Mouse (Mus musculus) adrenal gland, postnatal 14 days (tissue): ENCODE measurements around the gene Gcnt4. TPM values are rescaled to one million over a fixed set of nuclear protein-coding genes. Genes with fewer than 3 reads are reported as not detected.

Experiments used
- DNase-seq: peaks from one replicate; pipeline ENCODE4 v3.0.0; 2021; ENCODE audit warnings: mixed read lengths
- total RNA-seq: library from RNA; stranded (reverse); gene quantifications from 2 replicates; pipeline ENCODE4 v1.2.3, GENCODE M21; 2021

Gcnt4 gene
- total RNA-seq, 1 experiment from 2014 or later = 1.1 TPM

DNA sequence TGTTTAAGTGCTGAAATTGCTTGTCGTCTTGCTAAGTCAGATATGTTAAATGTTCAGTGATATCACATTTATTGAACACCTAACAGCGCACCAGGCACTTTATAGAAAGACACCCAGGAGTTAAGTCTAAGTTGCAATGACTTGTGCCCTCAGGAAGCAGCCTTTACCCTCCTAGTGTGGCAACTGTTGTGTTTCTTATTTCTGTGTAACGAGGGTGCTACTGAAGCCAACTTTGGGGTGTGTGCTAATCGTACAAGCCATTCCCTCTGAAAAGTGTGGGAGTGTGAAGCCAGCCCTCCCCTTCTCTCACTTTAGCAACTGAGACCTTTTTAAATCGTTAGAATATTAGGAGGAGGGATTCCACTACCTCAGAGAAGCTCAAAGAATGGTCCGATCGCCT, 23.2 kb downstream of the Gcnt4 start:
- no peak for DNase-seq

DNA sequence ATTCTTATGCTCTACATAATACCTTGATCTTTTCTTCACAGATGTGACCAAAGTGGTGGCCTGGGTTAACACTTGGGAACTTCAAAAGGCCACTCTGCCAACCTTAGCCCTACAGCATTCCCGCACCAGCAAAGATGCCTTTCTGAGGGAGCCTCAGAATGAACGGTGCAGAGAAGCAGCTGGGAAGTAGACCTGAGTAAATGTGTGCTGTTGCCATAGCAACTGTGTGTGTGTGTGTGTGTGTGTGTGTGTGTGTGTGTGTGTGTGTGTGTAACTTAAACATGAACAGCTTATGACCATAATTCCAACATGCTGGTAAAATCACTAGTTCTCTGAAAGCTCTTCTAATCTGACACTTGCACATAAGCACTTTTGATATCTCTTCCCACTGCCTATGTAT, 27.4 kb downstream of the Gcnt4 start:
- DNase-seq = no peak

DNA sequence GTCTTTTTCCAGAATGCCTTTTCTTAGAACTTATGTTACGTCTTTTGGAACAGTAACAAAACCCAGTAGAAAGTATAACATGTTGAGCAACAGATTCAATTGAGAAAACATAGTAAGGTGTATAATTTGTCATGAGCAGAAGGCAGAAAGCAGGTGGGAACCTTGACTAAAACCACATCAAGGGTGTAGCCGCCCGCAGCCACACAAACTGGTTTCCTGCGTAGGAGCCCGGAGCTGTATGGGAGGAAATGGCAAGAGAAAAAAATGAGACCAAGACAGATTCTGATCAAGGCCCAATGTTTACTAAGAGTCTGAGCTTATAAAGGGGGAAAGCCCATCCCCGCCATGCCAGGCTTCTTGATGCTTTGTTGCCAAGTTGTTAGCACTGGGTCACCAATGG, 32.0 kb downstream of the Gcnt4 start:
- DNase-seq = no peak

DNA sequence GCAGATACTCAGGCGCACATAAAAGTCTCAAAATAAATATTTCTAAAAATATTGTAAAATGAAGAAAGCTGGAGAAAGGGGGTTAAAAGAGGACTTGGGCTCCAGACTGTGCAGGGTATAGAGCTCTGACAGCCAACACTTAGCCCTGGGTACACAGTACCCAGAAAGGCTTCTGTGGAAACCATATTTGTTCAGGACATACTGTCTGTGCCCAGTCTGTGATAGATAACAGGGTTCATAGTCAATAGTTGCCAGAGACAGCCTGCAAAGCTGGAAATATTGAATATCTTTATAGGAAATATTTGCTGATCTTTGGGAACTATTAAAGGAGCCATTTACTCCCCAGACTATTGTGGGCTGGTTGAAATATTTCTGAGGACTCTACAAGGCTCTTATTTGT, 35.5 kb downstream of the Gcnt4 start:
- no peak for DNase-seq

- no peak for DNase-seq
These were observed 37.1 kb downstream of the Gcnt4 start for GRCm38 (mm10) chr13:96961366-96962157.

DNA sequence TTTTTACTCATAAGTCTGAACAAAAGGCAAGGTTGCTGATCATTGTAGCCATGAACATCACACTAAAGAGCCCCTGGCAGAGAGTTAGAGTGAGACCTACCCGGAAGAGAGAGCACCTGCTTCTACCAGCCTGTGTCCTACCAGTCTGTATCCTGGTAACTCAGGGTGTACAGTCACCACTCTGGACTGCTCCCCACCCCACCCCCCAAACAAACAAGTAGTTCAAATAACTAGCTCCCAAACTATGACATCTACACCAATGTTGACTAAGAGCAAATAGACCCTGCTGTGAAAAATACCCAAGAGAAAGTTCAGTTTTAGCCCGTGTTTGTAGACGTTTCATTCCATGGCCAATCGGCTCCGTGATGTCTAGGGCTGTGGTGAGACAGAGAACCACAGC, 38.3 kb downstream of the Gcnt4 start:
- DNase-seq = no peak

DNA sequence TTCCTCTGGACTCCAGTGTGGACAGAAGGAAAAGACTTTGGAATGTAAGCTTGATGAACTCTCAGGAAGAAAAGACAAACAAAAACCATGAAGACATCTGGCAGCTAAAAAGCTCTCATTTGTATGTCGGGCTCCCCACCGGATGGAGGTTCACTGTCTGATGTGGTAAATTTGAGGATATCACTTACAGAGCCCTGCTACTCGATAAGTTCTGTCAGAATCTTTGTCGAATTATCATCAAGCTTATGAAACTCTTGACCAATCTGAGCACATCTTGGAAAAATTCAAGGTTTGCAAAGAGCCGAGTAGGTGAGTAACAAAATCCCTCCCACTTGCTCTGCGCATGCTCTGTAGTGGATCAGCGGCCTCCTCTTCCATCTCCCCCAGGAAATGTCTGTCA, 40.5 kb downstream of the Gcnt4 start:
- no peak for DNase-seq

GRCm38 (mm10) chr13:96966210-96967089, 42.0 kb downstream of the Gcnt4 start:
- DNase-seq = no peak

- no peak for DNase-seq
These were observed 42.6 kb downstream of the Gcnt4 start for GRCm38 (mm10) chr13:96967091-96967490.

GRCm38 (mm10) chr13:96967822-96968221, 43.3 kb downstream of the Gcnt4 start:
- no peak for DNase-seq

- peak; percentile 18 for DNase-seq
These were observed 46.6 kb downstream of the Gcnt4 start for GRCm38 (mm10) chr13:96971076-96971475.

GRCm38 (mm10) chr13:96971861-96972282, 47.4 kb downstream of the Gcnt4 start:
- no peak for DNase-seq

GRCm38 (mm10) chr13:96973318-96973717, 48.8 kb downstream of the Gcnt4 start:
- no peak for DNase-seq

DNA sequence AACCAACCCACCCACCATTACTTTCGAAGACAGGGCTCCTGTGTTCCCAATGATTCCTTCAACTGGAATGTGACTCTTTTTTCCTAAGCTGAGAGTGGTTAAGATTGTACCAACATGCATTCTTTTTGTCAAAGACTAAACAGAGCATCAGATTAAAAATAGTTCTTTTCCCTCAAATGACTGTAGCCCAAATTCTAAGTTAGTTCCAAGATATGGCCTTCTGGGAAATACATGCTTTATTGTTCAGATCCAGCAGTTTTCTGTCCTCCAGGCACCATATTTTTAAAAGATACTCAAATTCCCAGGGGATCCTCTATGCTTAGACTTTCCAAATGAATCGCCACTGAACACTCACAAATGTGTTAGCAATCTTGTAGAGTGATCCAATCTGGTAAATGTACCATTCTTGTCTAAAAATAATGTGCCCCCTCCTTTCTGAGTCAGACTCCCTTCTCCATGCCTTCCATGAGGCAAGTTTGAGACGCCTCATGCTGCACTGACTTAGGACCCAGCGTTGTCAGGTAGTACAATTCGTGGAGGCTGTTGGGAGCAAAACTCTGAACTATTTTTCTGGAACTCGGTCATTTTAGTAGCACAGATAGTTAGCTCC, 52.6 kb downstream of the Gcnt4 start:
- no peak for DNase-seq

DNA sequence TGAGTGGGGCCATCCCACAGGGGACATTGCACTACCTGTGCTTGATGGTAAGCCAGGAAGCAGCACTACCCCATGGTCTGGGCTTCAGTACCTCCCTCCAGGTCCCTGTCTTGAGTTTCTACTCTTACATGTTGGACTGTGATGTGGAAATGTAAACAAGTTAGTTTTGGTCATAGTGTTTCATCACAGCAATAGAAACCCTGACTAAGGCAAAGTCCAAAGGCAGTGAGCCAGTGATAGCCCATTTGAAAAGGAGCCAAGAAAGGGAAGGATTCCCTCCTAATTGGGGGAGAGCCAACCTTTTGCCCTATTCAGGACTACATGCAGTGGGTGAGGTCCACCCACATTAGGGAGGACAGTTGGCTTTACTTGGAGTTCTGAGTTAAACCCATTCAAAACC, 56.1 kb downstream of the Gcnt4 start:
- no peak for DNase-seq

DNA sequence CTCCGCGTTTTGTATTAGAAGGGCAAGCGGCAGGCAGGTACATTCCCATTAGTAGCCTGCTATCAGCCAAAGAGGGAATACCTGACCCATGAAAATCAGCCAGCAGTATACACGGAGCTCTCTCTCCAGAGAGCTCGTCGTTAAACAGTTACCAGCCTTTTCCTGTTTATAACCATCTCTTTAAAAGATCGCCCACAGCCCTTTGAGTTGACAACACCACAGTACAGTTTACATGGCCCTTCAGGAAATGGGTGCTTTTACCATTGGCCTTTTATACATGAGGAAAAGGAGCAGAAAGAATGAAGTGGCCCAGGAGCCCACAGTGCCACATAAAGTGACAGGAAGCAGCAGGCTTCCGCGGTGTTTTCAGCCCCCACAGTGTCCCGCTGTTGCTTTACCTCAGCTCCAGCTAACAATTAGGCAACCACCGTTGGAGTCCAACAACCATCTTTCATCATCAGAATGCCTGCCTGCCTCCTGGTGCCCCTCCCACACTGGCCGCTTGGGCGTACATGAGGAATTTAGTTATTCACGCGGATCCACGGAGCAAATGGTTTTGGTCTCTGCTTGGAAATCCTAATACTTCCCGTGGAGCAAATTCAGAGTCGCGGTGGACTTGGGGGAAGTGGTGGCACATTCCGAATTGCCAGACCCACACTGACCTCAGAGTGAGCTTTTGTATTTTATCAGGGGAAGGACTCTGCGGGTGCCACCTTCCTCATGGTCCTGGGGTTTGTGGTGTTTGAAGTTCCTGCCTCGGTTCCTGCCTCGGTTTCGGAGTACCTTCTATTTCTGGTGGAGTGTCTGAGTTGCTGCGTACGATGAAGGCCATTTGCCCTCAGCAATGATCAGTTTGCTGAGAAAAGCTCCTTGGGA, 59.0 kb downstream of the Gcnt4 start:
- DNase-seq = peak; percentile 40

DNA sequence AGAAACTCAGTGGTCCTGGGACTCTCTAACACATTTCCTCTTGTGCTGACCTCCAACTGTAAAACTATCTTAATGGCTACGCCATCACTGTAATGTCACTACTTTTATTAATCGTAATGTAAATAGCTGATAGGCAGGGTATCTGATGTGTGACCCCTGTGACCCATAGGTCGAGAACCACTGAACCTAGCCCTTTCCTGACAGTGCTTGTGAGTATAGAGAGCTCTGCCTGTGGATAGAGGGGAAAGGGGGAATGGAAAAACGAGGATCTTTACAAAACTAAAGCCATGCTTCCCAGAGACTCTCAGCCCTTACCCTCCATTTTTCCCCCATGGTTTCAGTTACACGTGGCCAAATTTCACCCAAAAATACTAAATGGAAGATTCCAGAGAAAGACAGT, 60.2 kb downstream of the Gcnt4 start:
- DNase-seq = no peak

- no peak for DNase-seq
These were observed 61.2 kb downstream of the Gcnt4 start for GRCm38 (mm10) chr13:96985599-96986275.

DNA sequence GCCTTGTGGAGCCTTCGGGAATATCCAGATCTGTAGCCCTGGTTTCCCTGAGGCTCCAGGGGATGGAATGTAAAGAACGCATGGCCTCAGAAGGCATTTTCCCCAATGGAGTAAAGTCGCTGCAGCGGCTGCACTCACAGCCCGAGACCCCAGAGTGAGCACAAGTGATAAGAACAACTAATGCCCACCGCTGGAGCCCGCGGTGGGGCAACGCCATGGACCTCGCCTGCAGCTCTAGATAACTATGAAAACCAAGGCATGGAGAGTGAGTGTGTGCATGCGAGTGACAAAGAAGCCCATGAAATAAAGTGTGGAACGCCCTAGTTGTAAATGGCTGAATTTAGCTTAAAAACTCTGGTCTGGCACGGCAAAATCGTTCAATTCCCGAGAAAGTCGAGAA, 64.6 kb downstream of the Gcnt4 start:
- no peak for DNase-seq

GRCm38 (mm10) chr13:96990045-96990444, 65.6 kb downstream of the Gcnt4 start:
- DNase-seq = no peak

DNA sequence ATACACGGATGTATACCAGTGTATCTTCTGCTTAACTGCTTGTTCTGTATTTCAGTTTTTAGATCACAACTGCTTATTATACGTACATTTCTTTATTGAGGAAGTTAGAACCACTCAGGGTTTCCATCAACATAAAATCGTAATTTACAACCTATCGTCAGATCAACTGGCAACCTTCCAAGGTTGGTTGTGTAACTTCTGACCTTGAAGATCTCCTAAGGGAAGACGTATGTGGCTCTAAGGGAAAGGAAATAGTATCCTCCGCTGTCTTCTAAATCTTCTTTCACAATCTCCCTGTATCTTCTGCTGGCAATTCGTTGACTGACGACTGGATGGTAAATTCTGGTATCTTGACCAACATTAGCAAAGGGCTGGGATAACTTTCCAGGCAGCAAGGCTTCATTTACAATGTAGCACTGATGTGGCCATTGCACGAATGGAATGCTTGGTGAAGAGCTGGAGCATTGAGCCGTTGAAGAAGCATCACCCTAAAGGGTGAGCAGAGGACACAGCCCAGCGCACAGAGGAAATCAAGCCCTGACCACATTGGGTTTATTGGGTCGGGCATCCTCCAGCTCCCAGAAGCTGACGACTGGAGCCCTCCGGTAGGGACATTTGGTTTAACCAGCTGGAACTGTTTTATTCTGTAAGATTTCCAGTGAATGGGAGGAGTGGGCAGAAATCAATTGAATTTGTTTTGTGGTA, 66.2 kb downstream of the Gcnt4 start:
- peak; percentile 51 for DNase-seq
